Mouse (Mus musculus) hindbrain, postnatal 0 days (tissue): ENCODE data around the gene D1Pas1. TPM values are rescaled to one million over a fixed set of nuclear protein-coding genes. Genes with fewer than 3 reads are reported as not detected.

Source experiments
- ATAC-seq: fragments of 200-750 bp; cut with Nextera tagmentation; 2 replicates; pipeline ENCODE4 v1.8.0; 2017; ENCODE audit warnings: mild to moderate bottlenecking, moderate TSS enrichment, moderate library complexity
- DNase-seq: peaks from one replicate; pipeline ENCODE4 v3.0.0-alpha.2; 2015; ENCODE audit warnings: low spot score
- H3K27ac ChIP-seq: fragments of 300-500 bp; sonication (generic); 2 replicates; pipeline ENCODE4 v1.5.1; 2014; ENCODE audit warnings: mild to moderate bottlenecking
- H3K27me3 ChIP-seq: fragments of 300-500 bp; sonication (generic); 2 replicates; pipeline ENCODE4 v1.6.1; 2014; ENCODE audit warnings: low read length, mixed read lengths; ENCODE audit not compliant: insufficient read depth
- H3K36me3 ChIP-seq: fragments of 300-500 bp; sonication (generic); 2 replicates; pipeline ENCODE4 v1.6.1; 2014; ENCODE audit warnings: low read length, mixed read lengths; ENCODE audit not compliant: insufficient read depth
- H3K4me1 ChIP-seq: fragments of 300-500 bp; sonication (generic); 2 replicates; pipeline ENCODE4 v1.6.1; 2014; ENCODE audit warnings: antibody characterized with exemption, low read length, mixed read lengths; ENCODE audit not compliant: insufficient read depth
- H3K4me2 ChIP-seq: fragments of 300-500 bp; sonication (generic); 2 replicates; pipeline ENCODE4 v1.6.1; 2014; ENCODE audit warnings: low read depth, mild to moderate bottlenecking, low read length, moderate library complexity, mixed read lengths
- H3K4me3 ChIP-seq: fragments of 300-500 bp; sonication (generic); 2 replicates; pipeline ENCODE4 v1.5.1; 2014; ENCODE audit warnings: low read length
- H3K9ac ChIP-seq: fragments of 300-500 bp; sonication (generic); replicated peaks from 2 replicates; pipeline ENCODE4 v1.6.1; 2014; ENCODE audit warnings: mild to moderate bottlenecking, low read length, moderate library complexity, mixed read lengths
- H3K9me3 ChIP-seq: fragments of 300-500 bp; sonication (generic); 2 replicates; pipeline ENCODE4 v1.6.1; 2016; ENCODE audit warnings: low read length, mixed read lengths
- CTCF ChIP-seq: IDR thresholded peaks from 2 replicates; pipeline ENCODE4 v1.5.1; 2016; ENCODE audit warnings: antibody characterized with exemption, control low read depth, low read depth
- WGBS: fragments of 180-500 bp; shearing (Covaris S2); extraction: QIAGEN DNeasy Blood & Tissue Kit; methylation state at CpG from one replicate; pipeline ENCODE4 v1.1.7; 2014; 5-methylcytosine and 5-hydroxymethylcytosine counted together
- polyA plus RNA-seq: library from polyadenylated mRNA; unstranded; fragments of >200 nt; fragmentation: Nextera tagmentation; extraction: Ambion mirVana; gene quantifications from 2 replicates; pipeline ENCODE4 v1.2.1, GENCODE M21; 2015
- total RNA-seq: library from RNA; depleted of rRNA; stranded (reverse); fragments of >200 nt; gene quantifications from 2 replicates; pipeline ENCODE4 v1.2.3, GENCODE M21; 2014; rRNA removed

Gene D1Pas1
- not detected in 2 replicates for total RNA-seq
- polyA plus RNA-seq = 0.14 TPM in 1 of 2 replicates, not detected in the other

DNA sequence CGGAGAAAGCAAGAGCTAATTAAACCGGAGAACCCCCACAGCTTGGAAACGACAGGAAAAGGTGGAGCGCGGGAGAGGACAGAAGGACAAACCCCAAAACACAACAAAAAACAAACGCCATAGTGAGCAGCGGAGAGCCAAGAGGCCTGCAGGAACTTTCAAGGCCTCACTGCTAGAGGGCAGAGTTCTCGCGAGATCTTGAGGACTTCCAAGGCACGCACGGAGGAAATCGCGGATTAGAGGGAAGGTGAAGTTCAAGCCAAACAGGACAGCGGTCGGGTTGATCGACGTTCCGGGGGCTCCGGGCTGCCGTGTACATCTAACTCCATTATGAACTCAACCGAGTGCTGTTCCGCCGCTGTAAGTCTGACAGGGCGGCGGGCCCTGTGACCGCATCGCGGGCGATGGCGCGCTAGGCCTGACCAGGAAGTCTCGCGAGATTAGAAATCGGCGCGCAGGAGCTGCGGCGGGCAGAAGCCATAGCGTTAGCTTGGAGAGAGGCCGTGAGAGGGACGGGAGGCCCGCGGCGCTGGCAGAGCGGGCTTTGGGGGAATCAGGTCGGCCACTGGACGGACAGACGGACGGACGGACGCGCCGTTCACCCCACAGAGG is at the start of gene D1Pas1:
TSS of gene D1Pas1 (plus strand) at position 216 of the 612 bp plus-strand sequence.
- H3K36me3 ChIP-seq = no peaks in the 10 kb centered on the region
- no peak within 1 kb of the TSS for H3K4me3 ChIP-seq
- no peak for TF ChIP-seq CTCF
- H3K4me2 ChIP-seq = no peak within 1 kb of the TSS
- H3K27ac ChIP-seq = no peak within 1 kb of the TSS
- no peaks in the 10 kb centered on the region for H3K4me1 ChIP-seq
- ATAC-seq (no peak), DNase-seq (no peak)
- no peaks in the 10 kb centered on the region for H3K27me3 ChIP-seq
- 90% methylated on average over 53 of the region's 53 CpGs for WGBS
- H3K9me3 ChIP-seq = peaks cover 17% of the 10 kb centered on the region; the same call in 1 of the 2 replicates
- H3K9ac ChIP-seq = no peak within 1 kb of the TSS

DNA sequence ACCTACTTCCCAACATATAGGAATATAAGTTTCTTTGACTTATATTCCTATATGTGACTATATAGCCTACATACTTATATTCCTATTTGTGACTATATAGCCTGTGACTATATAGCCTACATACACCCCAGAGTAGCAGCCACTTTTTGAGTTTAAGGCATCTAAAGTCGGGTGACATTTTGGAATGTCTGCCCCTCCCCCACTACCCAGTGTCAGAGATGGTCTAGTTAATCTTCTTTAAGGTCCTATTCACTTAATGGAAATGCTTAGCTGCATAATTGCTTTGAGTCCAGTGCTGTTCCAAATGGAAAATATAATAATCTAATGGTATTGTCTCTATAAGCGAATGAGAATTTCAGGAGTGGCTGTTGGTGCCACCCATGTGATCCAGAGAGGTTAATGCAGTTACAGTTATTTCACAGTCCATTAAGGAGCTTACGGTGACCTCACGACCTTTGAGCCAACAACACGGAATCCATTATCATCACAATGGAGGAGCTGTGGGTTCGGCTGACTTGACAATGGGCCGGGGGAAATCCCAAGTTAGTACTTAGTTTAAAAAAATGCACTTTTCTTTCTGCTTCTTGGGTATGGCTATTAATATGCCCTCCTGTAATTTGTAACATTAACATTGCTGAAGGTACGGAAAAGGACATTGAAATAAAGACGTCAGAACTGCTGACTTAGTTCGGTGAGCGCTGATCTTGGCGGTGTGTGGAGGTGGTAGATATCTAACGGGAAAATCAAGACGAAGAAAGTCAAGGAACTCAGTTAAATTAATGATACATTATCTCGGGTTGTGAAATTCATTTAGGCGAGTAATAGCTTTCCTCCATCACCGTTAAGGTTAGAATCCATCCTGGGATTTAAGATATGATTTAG is 44.5 kb upstream of the D1Pas1 start:
- Histone ChIP-seq H3K4me2 (no peak overlapping the region), H3K4me1 (peaks cover 3% of the 10 kb centered on the region; the same call in 1 of the 2 replicates), H3K9me3 (no peaks in the 10 kb centered on the region), H3K27ac (no peak overlapping the region), H3K36me3 (no peaks in the 10 kb centered on the region), H3K4me3 (no peak overlapping the region), H3K27me3 (no peaks in the 10 kb centered on the region), H3K9ac (no peak overlapping the region)
- no peak for DNase-seq
- no peak for ATAC-seq
- TF ChIP-seq CTCF = no peak
- 20% methylated on average over 17 of the region's 17 CpGs for WGBS

DNA sequence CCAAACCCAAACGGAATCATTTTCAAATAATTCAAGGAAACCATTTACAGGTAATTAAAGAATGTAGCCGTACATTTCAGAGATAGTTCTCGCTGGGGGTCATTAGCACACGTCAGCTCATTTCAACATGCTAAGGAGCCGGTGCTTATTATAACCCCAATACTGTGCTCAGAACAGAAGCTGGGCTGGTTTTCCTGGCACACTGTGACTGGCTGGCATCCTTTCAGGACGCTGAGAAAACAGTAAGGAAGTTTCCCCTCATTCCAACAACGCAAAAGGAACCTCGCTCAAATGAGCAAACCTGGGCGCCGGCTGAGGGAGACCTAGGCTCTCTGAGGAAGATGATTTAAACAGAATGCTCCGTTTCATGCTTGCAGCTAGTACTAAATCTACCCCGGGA is 43.2 kb upstream of the D1Pas1 start:
- Histone ChIP-seq H3K4me2 (peak overlapping the region; percentile 10; the same call in 1 of the 2 replicates), H3K4me3 (no peak overlapping the region), H3K9ac (no peak overlapping the region), H3K9me3 (no peaks in the 10 kb centered on the region), H3K27me3 (no peaks in the 10 kb centered on the region), H3K27ac (no peak overlapping the region), H3K4me1 (peaks cover 3% of the 10 kb centered on the region; the same call in 1 of the 2 replicates), H3K36me3 (no peaks in the 10 kb centered on the region)
- no peak for ATAC-seq
- peak; percentile 53 for DNase-seq
- WGBS = 32% methylated on average over 12 of the region's 12 CpGs
- TF ChIP-seq CTCF = no peak

DNA sequence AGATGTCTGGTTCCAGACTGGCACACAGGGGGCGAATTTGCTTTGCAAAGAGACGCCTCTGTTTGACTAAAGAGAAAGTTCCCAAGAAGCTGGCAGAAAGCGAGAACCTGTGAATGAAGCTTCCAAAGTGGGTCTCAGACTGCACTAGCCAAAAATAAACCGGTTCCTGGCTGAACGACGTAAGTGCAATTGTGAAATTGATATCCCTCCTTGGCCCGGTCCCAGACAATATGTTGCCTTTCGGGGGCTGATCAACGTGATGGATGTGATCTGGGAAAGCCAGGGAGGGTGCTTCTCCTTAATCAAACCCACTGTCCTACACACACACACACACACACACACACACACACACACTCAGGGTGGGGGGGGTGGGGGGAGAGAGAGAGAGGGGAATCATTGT is 41.8 kb upstream of the D1Pas1 start:
- no peak for TF ChIP-seq CTCF
- Histone ChIP-seq H3K36me3 (no peaks in the 10 kb centered on the region), H3K9ac (no peak overlapping the region), H3K27me3 (no peaks in the 10 kb centered on the region), H3K4me2 (no peak overlapping the region), H3K9me3 (no peaks in the 10 kb centered on the region), H3K4me1 (peaks cover 3% of the 10 kb centered on the region; the same call in 1 of the 2 replicates), H3K4me3 (no peak overlapping the region), H3K27ac (no peak overlapping the region)
- peak; percentile 38 for DNase-seq
- no peak for ATAC-seq
- 29% methylated on average over 9 of the region's 9 CpGs for WGBS

DNA sequence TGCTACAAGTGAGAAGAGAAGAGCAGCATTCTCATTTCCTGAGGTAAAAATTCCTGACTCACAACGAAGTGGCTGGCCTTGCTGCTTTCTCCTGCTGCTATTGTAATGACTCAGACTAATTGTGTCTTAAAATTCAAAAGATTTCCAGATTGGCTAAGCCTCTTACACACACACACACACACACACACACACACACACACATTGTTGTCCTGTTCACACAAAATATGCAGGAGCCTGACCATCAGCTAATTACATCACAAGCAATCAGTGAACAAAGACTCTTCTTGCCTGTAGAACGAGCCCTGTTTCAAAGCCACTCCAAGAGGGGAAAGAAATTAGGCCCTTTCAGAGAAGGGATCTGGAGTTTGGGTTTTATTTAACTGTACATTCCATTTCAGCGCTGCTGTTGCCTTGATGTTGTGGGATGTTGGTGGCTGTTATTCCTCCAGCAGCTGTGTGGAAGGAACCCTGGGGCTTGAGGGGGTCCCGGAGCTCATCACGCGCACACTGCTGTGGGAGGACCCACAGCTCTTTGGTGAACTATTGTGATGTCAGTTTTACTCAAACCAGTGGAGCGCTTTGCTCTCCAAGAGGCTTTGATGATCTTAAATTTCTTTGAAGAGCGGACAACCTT is 40.8 kb upstream of the D1Pas1 start:
- 45% methylated on average over 8 of the region's 8 CpGs for WGBS
- Histone ChIP-seq H3K4me1 (peaks cover 3% of the 10 kb centered on the region; the same call in 1 of the 2 replicates), H3K36me3 (no peaks in the 10 kb centered on the region), H3K9me3 (no peaks in the 10 kb centered on the region), H3K27me3 (no peaks in the 10 kb centered on the region), H3K9ac (no peak overlapping the region), H3K4me2 (no peak overlapping the region), H3K4me3 (no peak overlapping the region), H3K27ac (no peak overlapping the region)
- ATAC-seq = no peak
- no peak for TF ChIP-seq CTCF
- DNase-seq = no peak

DNA sequence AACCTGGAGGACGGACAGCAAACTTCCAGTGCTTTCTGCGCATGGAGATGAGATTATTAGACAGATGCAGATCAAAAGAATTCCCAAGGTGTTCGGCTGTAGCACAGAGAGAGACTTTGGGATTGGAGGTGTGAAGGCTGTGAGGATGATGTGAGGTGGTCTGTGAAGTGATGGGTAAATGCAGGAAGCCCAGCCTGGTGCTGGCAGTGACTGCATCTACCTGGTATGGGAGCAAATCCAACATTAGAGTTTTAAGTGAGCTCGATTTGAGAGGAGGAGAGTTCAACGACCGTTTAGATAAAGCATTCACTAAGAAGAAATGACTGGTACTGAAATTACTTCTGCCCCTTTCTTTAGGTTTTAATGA is 40.3 kb upstream of the D1Pas1 start:
- Histone ChIP-seq H3K4me3 (no peak overlapping the region), H3K27me3 (no peaks in the 10 kb centered on the region), H3K4me2 (no peak overlapping the region), H3K9me3 (no peaks in the 10 kb centered on the region), H3K9ac (no peak overlapping the region), H3K4me1 (peaks cover 3% of the 10 kb centered on the region; the same call in 1 of the 2 replicates), H3K27ac (no peak overlapping the region), H3K36me3 (no peaks in the 10 kb centered on the region)
- ATAC-seq (no peak), DNase-seq (no peak)
- 66% methylated on average over 6 of the region's 6 CpGs for WGBS
- TF ChIP-seq CTCF = no peak
